Mouse (Mus musculus) bone marrow, adult 2 months (tissue): Measurements from ENCODE around the gene Dcakd. TPM values are rescaled to one million over a fixed set of nuclear protein-coding genes. Genes with fewer than 3 reads are reported as not detected.
"Not testable (repeated sequence)": the region's sequence is repeated elsewhere in the genome, so short reads cannot be mapped to it uniquely, and the experiment has no call there.

Experiments
- H3K27ac ChIP-seq: fragments of 200-500 bp; 2 replicates; pipeline ENCODE4 v1.5.1; 2012; ENCODE audit warnings: low read depth, mild to moderate bottlenecking, control low read depth, inconsistent platforms, low read length; ENCODE audit not compliant: control insufficient read depth, poor library complexity, insufficient read depth
- H3K4me1 ChIP-seq: fragments of 200-500 bp; 2 replicates; pipeline ENCODE4 v1.6.1; 2011; ENCODE audit warnings: low read length; ENCODE audit not compliant: control insufficient read depth, insufficient read depth
- H3K4me3 ChIP-seq: fragments of 200-500 bp; replicated peaks from 2 replicates; pipeline ENCODE3; 2011; ENCODE audit warnings: mild to moderate bottlenecking, low read depth, low read length, control low read depth; ENCODE audit not compliant: control insufficient read depth
- CTCF ChIP-seq: fragments of 200-500 bp; IDR thresholded peaks from 2 replicates; pipeline ENCODE4 v1.5.1; 2011; ENCODE audit warnings: low read length, control low read depth; ENCODE audit not compliant: control insufficient read depth, insufficient read depth
- POLR2A ChIP-seq: fragments of 200-500 bp; IDR thresholded peaks from 2 replicates; pipeline ENCODE4 v1.6.1; 2011; ENCODE audit warnings: low read depth, mild to moderate bottlenecking, control low read depth, low read length, borderline replicate concordance; ENCODE audit not compliant: control insufficient read depth
- WGBS: fragments of 180-500 bp; shearing (Covaris S2); methylation state at CpG from one replicate; pipeline ENCODE4 v1.1.7; 2018; 5-methylcytosine and 5-hydroxymethylcytosine counted together
- polyA plus RNA-seq: library from polyadenylated mRNA; stranded (reverse); fragments of >200 nt; gene quantifications from 2 replicates; pipeline ENCODE4 v1.2.4, GENCODE M21; 2011; ENCODE audit warnings: low replicate concordance; ENCODE audit not compliant: missing spikeins, insufficient read depth, insufficient read length

Gene Dcakd
- polyA plus RNA-seq, 1 experiment, result 13.9 TPM

GRCm38 (mm10) chr11:102990152-102990663, 37.9 kb downstream of the Dcakd start:
- H3K27ac ChIP-seq, result no peak overlapping the region
- no peak for TF ChIP-seq POLR2A
- no peak for TF ChIP-seq CTCF
- no peaks in the 10 kb centered on the region for H3K4me1 ChIP-seq
- H3K4me3 ChIP-seq, result no peak overlapping the region
- 2% methylated on average over 29 of the region's 29 CpGs for WGBS

DNA sequence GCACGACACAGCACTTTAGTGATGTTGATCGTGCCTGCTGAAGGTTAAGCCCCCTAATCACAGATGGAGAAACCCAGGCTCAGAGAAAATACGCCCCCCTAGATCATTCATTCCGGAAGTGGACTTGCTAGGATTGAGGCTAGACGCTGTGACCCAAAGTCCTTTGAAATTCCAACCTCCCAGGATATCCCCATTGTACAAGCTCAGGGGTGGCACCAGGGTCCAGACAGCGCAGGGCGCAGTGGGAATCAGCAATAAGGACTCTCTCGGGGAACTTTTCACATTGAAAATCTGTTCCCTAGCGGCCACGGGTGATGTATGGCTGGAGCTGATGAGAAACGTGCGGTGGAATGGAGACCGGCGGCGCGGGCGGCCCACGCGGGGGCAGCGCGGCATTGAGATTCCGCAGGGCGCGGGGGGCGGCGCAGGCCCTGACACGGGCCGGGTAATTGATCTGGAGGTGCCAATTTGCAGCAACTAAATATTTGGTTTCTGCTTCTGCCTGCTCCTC, 38.4 kb downstream of the Dcakd start:
- 10% methylated on average over 28 of the region's 28 CpGs for WGBS
- no peak for TF ChIP-seq POLR2A
- TF ChIP-seq CTCF, result no peak
- no peak overlapping the region for H3K4me3 ChIP-seq
- H3K27ac ChIP-seq, result no peak overlapping the region
- H3K4me1 ChIP-seq, result no peaks in the 10 kb centered on the region

- H3K4me1 ChIP-seq, result no peaks in the 10 kb centered on the region
- no peak for TF ChIP-seq CTCF
- TF ChIP-seq POLR2A, result no peak
- H3K4me3 ChIP-seq, result no peak overlapping the region
- H3K27ac ChIP-seq, result no peak overlapping the region
- 76% methylated on average over 6 of the region's 6 CpGs for WGBS
Observed at GRCm38 (mm10) chr11:102985160-102985559, 43.0 kb downstream of the Dcakd start.

DNA sequence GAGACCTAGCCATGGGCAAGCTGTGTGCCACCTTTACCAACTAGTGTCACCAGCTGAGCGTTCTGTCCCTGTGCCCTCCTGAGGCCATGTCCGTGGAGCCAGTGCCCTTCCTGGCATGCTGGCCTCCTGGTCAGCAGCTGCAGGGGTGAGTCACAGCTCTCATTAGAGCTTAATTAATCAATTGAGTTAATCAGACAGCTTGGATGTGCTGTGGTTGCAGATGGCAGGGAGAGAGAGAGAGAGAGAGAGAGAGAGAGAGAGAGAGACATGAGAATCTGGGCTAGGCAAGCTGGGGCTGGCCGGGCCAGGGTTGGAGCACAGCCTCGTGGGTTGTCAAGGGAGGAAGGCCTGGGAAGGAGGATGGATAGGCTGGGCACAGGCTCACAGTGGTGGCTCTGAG, 43.5 kb downstream of the Dcakd start:
- H3K27ac ChIP-seq, result no peak overlapping the region
- H3K4me1 ChIP-seq, result no peaks in the 10 kb centered on the region
- H3K4me3 ChIP-seq, result no peak overlapping the region
- TF ChIP-seq POLR2A, result no peak
- no peak for TF ChIP-seq CTCF
- WGBS, result 65% methylated on average over 4 of the region's 4 CpGs

GRCm38 (mm10) chr11:102984086-102984485, 44.0 kb downstream of the Dcakd start:
- 87% methylated on average over 9 of the region's 9 CpGs for WGBS
- H3K4me1 ChIP-seq, result no peaks in the 10 kb centered on the region

DNA sequence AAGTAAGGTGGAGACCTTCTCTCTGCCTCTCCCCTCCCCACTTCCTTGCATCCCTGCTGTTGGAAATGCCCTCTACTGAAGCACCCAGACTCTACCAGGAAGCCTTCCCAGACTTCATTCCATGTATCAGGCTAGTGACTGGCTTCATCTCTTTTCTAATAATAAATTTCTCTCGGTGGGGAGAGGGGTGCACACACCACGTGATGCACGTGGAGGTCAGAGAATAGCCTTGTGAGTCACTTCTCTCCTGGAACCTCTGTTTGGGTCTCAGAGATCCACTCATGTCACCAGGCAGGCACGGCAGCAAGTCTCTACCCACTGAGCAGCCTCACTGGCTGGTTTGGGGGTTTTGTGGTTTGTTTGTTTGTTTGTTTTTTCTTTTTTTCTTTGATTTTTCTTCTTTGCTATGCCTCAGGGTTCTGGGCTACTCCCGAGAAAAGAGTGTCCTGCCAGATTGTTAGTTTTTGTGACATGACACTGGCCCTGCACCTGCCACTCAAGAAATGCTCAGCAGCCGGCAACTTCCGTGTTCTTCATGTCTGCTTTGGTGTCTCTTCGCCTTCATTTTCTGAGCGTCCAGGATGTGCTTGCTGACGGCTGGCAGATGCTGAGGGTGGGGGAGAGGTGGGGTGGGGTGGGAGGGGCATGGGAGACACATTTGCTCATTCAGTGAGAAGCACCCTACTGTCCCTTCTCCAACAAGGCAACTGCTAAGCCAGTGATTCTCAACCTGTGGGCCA, 46.8 kb downstream of the Dcakd start:
- Histone ChIP-seq H3K4me1 (no peaks in the 10 kb centered on the region), H3K4me3 (no peak overlapping the region), H3K27ac (no peak overlapping the region)
- 51% methylated on average over 10 of the region's 10 CpGs for WGBS
- TF ChIP-seq CTCF (no peak), POLR2A (no peak)

More at GRCm38 (mm10) chr11:102984086-102984485, 44.0 kb downstream of the Dcakd start:
- Histone ChIP-seq H3K4me3 (no peak overlapping the region), H3K27ac (no peak overlapping the region)
- TF ChIP-seq POLR2A, result no peak
- no peak for TF ChIP-seq CTCF

GRCm38 (mm10) chr11:102978052-102978666, 50.0 kb downstream of the Dcakd start:
- no peak overlapping the region for H3K27ac ChIP-seq

GRCm38 (mm10) chr11:102975966-102976365, 52.2 kb downstream of the Dcakd start:
- not testable (repeated sequence) for H3K4me3 ChIP-seq, H3K27ac ChIP-seq, H3K4me1 ChIP-seq
- WGBS, result 80% methylated on average over 9 of the region's 9 CpGs
- TF ChIP-seq CTCF, result peak; percentile 32; the same call in 1 of the 2 replicates

More at GRCm38 (mm10) chr11:102978052-102978666, 50.0 kb downstream of the Dcakd start:
- TF ChIP-seq POLR2A (no peak), CTCF (no peak)
- Histone ChIP-seq H3K4me1 (no peaks in the 10 kb centered on the region), H3K4me3 (no peak overlapping the region)
- 42% methylated on average over 6 of the region's 6 CpGs for WGBS

DNA sequence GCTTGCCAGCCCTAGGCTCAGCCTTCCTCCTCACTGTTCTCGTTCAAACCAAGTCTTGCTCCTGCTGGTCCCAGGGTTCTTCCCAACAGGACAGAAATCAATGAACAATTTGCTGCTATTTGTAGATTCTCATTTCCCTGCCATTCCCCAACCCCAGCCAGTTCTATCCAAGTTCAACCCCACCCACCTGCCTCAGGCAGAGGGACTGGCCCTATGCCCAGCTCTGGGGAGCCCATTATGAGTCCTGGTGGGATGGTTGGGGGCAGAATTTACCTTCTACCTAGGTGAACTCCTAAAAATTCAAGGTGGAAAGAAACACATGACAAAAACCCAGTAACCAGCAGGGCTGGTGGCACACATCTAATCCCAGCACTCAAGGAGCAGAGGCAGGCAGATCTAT, 55.8 kb downstream of the Dcakd start:
- no peak for TF ChIP-seq POLR2A
- TF ChIP-seq CTCF, result no peak
- H3K4me1 ChIP-seq, result no peaks in the 10 kb centered on the region
- no peak overlapping the region for H3K4me3 ChIP-seq
- 29% methylated on average over 1 of the region's 1 CpGs for WGBS
- no peak overlapping the region for H3K27ac ChIP-seq
